Comparison of ENCODE assay signal across 35 mouse cellular contexts in genomic region chr4:54156146-54156545, GRCm38 (mm10).
"Had no signal": no experiment of that assay in that cellular context is flagged by ENCODE, and none has a peak within 500 bp of the region (broad histone marks: within the 10 kb centered on the region; RNA-seq: fewer than 3 reads in every experiment).

No protein-coding gene starts in this region.

- H3K9ac ChIP-seq: heart, embryonic 12.5 days; heart, embryonic 13.5 days; heart, embryonic 15.5 days; hindbrain, embryonic 12.5 days; hindbrain, embryonic 13.5 days; hindbrain, embryonic 15.5 days; intestine, embryonic 15.5 days; kidney, embryonic 15.5 days had no signal

- DNase-seq: heart, adult 2 months; heart, postnatal 10 days; heart, postnatal 14 days; heart, postnatal 36 days; heart, postnatal 4 days; kidney, adult 11 months; kidney, adult 18-20 months; kidney, adult 2 months; kidney, adult 8-10 months; kidney, adult 9 months; kidney, postnatal 10 days; kidney, postnatal 14 days; kidney, postnatal 25 days; kidney, postnatal 36 days; kidney, postnatal 4 days; layer of hippocampus, adult 9-11 months; layer of hippocampus, postnatal 36 days had no signal

- H3K4me3 ChIP-seq: heart, adult 2 months; heart, embryonic 10.5 days; heart, embryonic 12.5 days; heart, embryonic 13.5 days; heart, embryonic 15.5 days; hindbrain, embryonic 10.5 days; hindbrain, embryonic 12.5 days; hindbrain, embryonic 13.5 days; hindbrain, embryonic 15.5 days; intestine, embryonic 15.5 days; kidney, embryonic 15.5 days; layer of hippocampus, adult 2 months had no signal

- H3K27ac ChIP-seq: heart, adult 2 months; heart, embryonic 10.5 days; heart, embryonic 13.5 days; heart, embryonic 15.5 days; hindbrain, embryonic 10.5 days; hindbrain, embryonic 12.5 days; hindbrain, embryonic 13.5 days; hindbrain, embryonic 15.5 days; hindbrain, postnatal 0 days; intestine, embryonic 15.5 days; kidney, embryonic 15.5 days; kidney, postnatal 0 days; layer of hippocampus, adult 2 months had no signal

- H3K4me2 ChIP-seq: heart, embryonic 11.5 days; heart, embryonic 12.5 days; heart, embryonic 13.5 days; heart, embryonic 15.5 days; hindbrain, embryonic 12.5 days; hindbrain, embryonic 13.5 days; hindbrain, embryonic 15.5 days; intestine, embryonic 15.5 days; kidney, embryonic 15.5 days had no signal

- H3K36me3 ChIP-seq: heart, embryonic 10.5 days; heart, embryonic 12.5 days; heart, embryonic 13.5 days; heart, embryonic 15.5 days; hindbrain, embryonic 10.5 days; hindbrain, embryonic 12.5 days; hindbrain, embryonic 13.5 days; hindbrain, embryonic 15.5 days; intestine, embryonic 15.5 days; kidney, embryonic 15.5 days had no signal

- ATAC-seq: hindbrain, embryonic 16.5 days; hindbrain, postnatal 0 days; inflammation-experienced regulatory T-cells, adult 6 months; intestine, embryonic 15.5 days; intestine, embryonic 16.5 days; intestine, postnatal 0 days had no signal

- H3K9me3 ChIP-seq: heart, embryonic 10.5 days; heart, embryonic 12.5 days; heart, embryonic 13.5 days; heart, embryonic 15.5 days; hindbrain, embryonic 10.5 days; hindbrain, embryonic 12.5 days; hindbrain, embryonic 13.5 days; hindbrain, embryonic 15.5 days; intestine, embryonic 15.5 days; kidney, embryonic 15.5 days had no signal

- H3K27me3 ChIP-seq: heart, embryonic 12.5 days; heart, embryonic 13.5 days; heart, embryonic 15.5 days; hindbrain, embryonic 12.5 days; hindbrain, embryonic 13.5 days; hindbrain, embryonic 15.5 days; intestine, embryonic 15.5 days; kidney, embryonic 15.5 days had no signal

- H3K4me1 ChIP-seq: heart, embryonic 10.5 days; heart, embryonic 12.5 days; heart, embryonic 13.5 days; heart, embryonic 15.5 days; hindbrain, embryonic 10.5 days; hindbrain, embryonic 12.5 days; hindbrain, embryonic 13.5 days; hindbrain, embryonic 15.5 days; intestine, embryonic 15.5 days; kidney, embryonic 15.5 days had no signal
